Mouse (Mus musculus) naive thymus-derived CD4-positive, alpha-beta T cell, adult 2 months (primary cell): Measurements from ENCODE around the gene Rbm5.

Experiments
- DNase-seq: peaks from one replicate; pipeline ENCODE4 v3.0.0-alpha.2; 2011; ENCODE audit warnings: low read depth

Rbm5 gene

GRCm38 (mm10) chr9:107700114-107700571, 70.7 kb downstream of the Rbm5 start:
- DNase-seq = no peak

- no peak for DNase-seq
Observed at GRCm38 (mm10) chr9:107699376-107699980, 71.3 kb downstream of the Rbm5 start.

GRCm38 (mm10) chr9:107698611-107699190, 72.1 kb downstream of the Rbm5 start:
- no peak for DNase-seq

- DNase-seq = no peak
Observed at GRCm38 (mm10) chr9:107697811-107698521, 72.8 kb downstream of the Rbm5 start.

- no peak for DNase-seq
Observed at GRCm38 (mm10) chr9:107696845-107697610, 73.8 kb downstream of the Rbm5 start.

- no peak for DNase-seq
Observed at GRCm38 (mm10) chr9:107696106-107696479, 74.7 kb downstream of the Rbm5 start.

GRCm38 (mm10) chr9:107695441-107696105, 75.2 kb downstream of the Rbm5 start:
- DNase-seq = no peak

- no peak for DNase-seq
Observed at GRCm38 (mm10) chr9:107694627-107695026, 76.2 kb downstream of the Rbm5 start.

GRCm38 (mm10) chr9:107693433-107693987, 77.3 kb downstream of the Rbm5 start:
- DNase-seq = no peak

GRCm38 (mm10) chr9:107692785-107693184, 78.0 kb downstream of the Rbm5 start:
- DNase-seq = no peak

GRCm38 (mm10) chr9:107690391-107690790, 80.4 kb downstream of the Rbm5 start:
- peak; percentile 67 for DNase-seq
